Mouse (Mus musculus) brain, embryonic 14.5 days (tissue): ENCODE data around the gene Plekha7.

Experiments
- CTCF ChIP-seq: fragments of 200-500 bp; IDR thresholded peaks from 2 replicates; pipeline ENCODE4 v1.5.1; 2012; ENCODE audit warnings: inconsistent platforms, mild to moderate bottlenecking, moderate library complexity, borderline replicate concordance; ENCODE audit not compliant: insufficient read depth, insufficient read length; ENCODE audit errors: extremely low read depth
- POLR2A ChIP-seq: fragments of 200-500 bp; IDR thresholded peaks from 2 replicates; pipeline ENCODE4 v1.6.1; 2012; ENCODE audit warnings: mild to moderate bottlenecking, inconsistent platforms, borderline replicate concordance; ENCODE audit not compliant: poor library complexity, insufficient read depth, insufficient read length, severe bottlenecking; ENCODE audit errors: extremely low read depth

- no peak for TF ChIP-seq POLR2A
- no peak for TF ChIP-seq CTCF
These were observed 118.5 kb downstream of the Plekha7 start for GRCm38 (mm10) chr7:116189708-116190107.
